Mouse (Mus musculus): Measurements from ENCODE around the gene Ttyh3.

DNA sequence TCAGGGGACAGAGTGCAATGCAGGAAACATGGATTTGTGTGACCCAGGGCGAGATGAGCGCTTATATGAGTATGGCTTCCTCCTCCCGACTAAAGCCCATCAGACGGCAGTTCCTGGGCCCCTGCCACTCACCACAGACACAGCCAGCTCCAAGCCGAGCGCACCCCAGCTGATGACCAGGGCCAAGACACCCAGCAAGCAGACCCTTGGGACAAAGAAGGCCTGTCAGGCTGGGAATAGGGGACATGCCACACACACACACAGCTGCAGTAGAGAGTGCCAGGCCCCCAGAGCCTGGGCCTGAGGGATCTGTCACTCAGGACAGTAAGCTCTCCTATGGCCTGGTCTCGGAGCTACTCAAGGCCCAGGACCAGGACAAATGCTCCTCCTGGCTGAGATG lies 15.4 kb downstream of the Ttyh3 start:
- no peak for TF ChIP-seq CTCF (IDR thresholded peaks at IDR 0.05; ENCODE audit: low read depth)
- TF ChIP-seq EP300 (optimal IDR thresholded peaks at IDR 0.05): no peak

Data from stomach, postnatal 0 days (tissue).